Mouse (Mus musculus) embryonic fibroblast, embryonic 13.5 days (primary cell): ENCODE measurements at regions not wholly inside any gene's neighbourhood (a gene's known extent, or its start where the extent isn't known, plus 50 kb on each side); places are given as distances from the start of the nearest gene placed in this dataset.

Source experiments
- H3K27ac ChIP-seq: 2 replicates; pipeline ENCODE4 v1.5.1; 2012; ENCODE audit warnings: low read length, control low read depth, inconsistent platforms; ENCODE audit not compliant: insufficient read depth
- H3K4me1 ChIP-seq: 2 replicates; pipeline ENCODE4 v1.6.1; 2011; ENCODE audit warnings: low read length; ENCODE audit not compliant: control insufficient read depth, insufficient read depth
- H3K4me3 ChIP-seq: 2 replicates; pipeline ENCODE4 v1.5.1; 2011; ENCODE audit warnings: mild to moderate bottlenecking, control low read depth, low read length; ENCODE audit not compliant: insufficient read depth
- CTCF ChIP-seq: IDR thresholded peaks from 2 replicates; pipeline ENCODE4 v1.5.1; 2011; ENCODE audit warnings: mild to moderate bottlenecking, control low read depth, low read length, moderate library complexity, borderline replicate concordance; ENCODE audit not compliant: insufficient read depth
- POLR2A ChIP-seq: IDR thresholded peaks from 2 replicates; pipeline ENCODE4 v1.6.1; 2011; ENCODE audit warnings: low read depth, mild to moderate bottlenecking, control low read depth, low read length, moderate library complexity

DNA sequence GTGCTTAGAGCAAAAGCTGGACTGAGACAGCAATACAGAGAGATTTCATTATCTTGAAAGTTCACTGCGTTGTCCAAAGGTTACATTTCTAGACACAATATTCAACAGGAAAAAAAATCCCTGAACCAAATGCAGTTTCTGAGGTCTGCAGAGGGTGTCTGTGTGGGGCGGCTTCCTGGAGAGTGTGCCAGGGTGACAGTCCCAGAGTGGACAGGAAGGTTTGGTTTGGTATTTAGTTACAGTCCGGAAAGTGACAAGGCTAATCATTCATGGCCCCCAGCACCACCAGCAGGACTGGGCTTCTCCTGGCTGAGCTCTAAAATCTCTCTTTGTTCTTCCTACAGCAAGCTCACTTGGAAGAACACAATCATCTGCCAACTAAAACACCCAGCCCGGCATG, 65.9 kb upstream of the 4932438A13Rik start:
- TF ChIP-seq CTCF, result no peak
- no peak for TF ChIP-seq POLR2A
- Histone ChIP-seq H3K27ac (no peak overlapping the region), H3K4me1 (no peaks in the 10 kb centered on the region), H3K4me3 (no peak overlapping the region)

DNA sequence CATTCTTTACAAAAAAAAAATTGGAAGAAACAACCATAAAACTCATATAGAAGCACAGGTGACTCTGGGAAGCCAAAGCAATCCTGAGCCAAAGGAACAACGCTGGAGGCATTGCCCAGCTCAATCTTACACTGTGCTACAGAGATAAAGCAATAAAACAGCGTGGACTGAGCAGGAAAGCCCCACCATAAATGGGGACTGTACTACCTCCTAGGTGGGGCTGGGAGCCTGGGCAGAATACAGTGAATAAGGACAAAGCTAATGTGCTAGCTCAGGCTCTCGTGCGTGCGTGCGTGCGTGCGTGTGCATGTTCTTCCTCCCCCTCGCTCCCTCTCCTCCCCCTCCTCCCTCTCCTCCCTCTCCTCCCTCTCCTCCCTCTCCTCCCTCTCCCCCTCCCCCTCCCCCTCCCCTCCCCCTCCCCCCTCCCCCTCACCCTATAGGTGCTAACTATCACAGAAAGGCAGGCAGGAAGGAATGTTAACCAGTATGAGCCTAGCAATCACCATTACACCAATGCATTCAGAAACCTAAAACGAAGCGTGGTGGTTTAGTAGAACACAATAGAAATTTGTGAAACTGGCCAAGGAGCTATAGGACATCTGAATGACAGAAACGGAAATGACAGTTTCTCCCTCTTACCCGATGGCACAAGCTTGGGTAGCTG, 64.6 kb upstream of the 4932438A13Rik start:
- no peak for TF ChIP-seq CTCF
- TF ChIP-seq POLR2A, result no peak
- Histone ChIP-seq H3K4me1 (no peaks in the 10 kb centered on the region), H3K4me3 (no peak overlapping the region), H3K27ac (no peak overlapping the region)

DNA sequence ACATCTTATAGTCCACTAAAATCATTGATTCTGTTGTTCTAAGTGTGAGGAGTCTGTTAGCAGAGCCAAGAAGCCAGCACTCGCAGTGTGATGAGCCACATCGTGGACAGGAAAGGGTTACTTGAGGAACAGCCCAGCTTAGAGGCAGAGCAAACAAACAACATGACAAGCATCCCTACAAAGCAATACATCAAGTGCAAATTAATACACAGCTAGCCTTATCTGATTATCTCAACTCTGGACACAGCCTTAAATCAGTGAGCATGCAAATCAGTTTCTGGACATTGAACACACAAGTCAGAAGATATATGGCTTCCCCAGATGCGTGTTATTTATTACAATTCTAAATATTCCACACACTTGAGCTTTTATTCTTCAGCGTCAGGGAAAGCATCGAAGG, 52.4 kb upstream of the 4932438A13Rik start:
- Histone ChIP-seq H3K4me1 (no peaks in the 10 kb centered on the region), H3K4me3 (no peak overlapping the region), H3K27ac (no peak overlapping the region)
- TF ChIP-seq CTCF (no peak), POLR2A (no peak)
